Mouse (Mus musculus) gonadal fat pad, adult 2 months (tissue): ENCODE results near the gene Dram1. TPM values are rescaled to one million over a fixed set of nuclear protein-coding genes. Genes with fewer than 3 reads are reported as not detected.

Experiments used
- DNase-seq: peaks from one replicate; pipeline ENCODE4 v3.0.0-alpha.2; 2012; ENCODE audit warnings: low read depth
- polyA plus RNA-seq: library from polyadenylated mRNA; depleted of rRNA; stranded (reverse); fragments of >200 nt; gene quantifications from 2 replicates; pipeline ENCODE4 v1.2.3, GENCODE M21; 2012

Gene Dram1
- polyA plus RNA-seq, 1 experiment: 108 TPM

DNA sequence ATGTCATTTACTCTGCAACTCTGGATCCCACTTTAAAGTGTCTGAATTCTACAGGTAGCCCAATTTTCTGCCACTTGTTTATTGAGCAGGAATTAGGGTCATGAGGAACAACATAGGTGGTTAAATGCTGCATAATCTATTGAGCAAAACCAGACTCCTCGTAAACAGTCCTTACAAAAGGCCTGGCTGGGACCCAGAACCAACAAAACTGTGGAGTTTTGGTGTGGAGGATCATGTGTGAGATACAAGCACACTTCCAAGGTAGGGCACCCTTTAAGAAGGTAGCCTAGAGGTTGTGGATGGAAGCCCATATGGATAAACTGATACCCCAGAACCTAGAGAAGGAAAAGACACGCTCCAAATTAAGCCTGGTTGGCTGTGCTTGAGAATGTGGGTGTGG is 28.2 kb downstream of the Dram1 start:
- no peak for DNase-seq

DNA sequence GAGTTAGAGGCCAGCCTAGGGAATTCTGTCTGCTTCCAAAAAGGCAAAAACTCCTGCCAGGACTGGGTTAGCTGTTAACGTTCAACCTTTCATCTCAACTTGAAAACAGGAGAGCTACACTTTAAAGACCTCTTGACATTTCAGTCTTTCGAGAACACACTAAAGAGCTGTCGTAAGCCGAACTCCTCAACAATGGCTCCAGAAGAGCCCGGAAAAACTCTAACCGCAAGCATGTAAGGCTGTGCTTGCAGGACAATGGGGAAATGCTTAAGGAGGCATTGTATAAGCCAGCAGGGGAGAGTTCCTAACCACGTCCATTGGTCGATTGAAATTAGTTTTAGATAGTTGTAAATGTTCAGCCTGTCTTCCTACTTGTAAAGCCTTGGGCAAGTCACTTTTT is 29.1 kb downstream of the Dram1 start:
- DNase-seq: no peak

DNA sequence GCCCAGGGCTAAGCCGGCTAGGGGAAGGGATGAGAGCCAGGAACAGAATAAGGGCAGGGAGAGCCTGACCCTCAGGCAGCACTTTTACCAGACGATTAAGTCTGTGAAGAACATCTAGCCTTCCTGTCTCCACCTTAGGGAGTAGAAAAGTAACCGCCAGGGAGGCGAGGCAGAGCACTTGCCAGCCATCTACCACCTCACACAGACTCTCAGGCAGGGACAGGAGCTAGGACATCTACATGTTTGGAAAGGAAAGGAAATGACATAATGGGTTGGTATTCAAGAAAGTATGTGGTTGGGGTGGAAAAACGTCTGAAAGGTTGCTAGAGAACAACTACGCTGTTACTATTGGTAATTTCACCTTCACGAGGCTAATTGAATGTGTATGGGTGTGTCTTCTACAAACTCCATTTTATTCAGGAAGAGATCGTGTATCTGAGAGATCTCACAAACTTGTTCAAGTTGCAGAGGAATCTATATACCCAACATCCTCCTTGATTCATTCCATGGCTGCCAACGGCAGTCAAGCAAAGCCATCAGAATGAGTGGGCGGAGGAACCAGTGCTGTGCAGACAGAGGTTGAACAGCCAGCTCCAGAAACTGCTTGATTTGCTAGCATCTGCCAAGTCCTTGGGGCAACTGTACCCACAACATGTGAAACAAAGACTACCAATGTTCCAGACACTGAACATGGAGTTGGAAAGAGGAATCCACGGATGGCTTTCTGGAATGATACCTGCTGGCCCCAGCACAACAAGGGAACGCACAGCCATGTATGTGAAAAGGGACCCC is 32.2 kb downstream of the Dram1 start:
- DNase-seq: peak; percentile 87

DNA sequence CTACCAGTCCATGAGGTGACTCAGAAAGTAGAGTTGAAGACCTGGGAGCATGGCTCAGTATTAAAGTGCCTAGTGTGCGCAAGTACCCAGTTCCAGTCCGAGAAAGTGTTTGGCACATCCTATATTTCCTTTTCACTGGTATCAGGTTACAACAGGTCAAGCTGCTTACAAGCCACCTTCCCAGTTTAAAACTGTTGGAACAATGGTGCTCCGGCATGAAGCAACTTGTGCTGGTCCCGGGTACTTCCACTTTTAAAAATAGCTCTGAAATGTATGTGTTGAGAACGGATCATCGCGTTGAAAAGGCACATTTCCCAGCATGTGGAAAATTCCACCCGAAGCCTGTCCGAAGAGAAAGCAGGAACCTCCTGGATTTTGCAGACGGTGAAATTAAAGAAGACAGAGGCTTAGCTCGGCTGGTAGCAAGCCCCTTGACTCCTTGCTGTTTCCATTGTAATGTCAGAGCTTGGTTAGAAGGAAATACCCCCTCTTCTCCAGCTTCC is 32.9 kb downstream of the Dram1 start:
- no peak for DNase-seq

DNA sequence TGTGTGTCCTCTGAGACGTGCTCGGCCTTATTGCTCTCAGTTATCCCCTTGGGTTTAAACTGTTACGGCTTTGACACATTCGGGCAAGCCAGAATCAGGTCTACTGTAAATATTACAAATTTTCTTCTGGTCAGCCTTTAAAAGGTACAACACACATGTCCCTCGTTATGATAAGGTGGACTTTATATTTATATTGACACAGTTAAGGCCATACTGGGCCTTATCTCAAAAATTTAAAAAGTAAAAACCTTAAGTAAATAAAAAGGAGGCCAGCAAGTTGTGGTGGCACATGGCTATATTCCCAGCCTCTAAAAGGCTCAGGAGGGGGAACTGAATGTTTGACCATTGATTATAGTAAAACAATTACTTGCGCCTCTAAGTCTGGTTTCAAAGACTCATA is 37.5 kb downstream of the Dram1 start:
- DNase-seq: no peak

DNA sequence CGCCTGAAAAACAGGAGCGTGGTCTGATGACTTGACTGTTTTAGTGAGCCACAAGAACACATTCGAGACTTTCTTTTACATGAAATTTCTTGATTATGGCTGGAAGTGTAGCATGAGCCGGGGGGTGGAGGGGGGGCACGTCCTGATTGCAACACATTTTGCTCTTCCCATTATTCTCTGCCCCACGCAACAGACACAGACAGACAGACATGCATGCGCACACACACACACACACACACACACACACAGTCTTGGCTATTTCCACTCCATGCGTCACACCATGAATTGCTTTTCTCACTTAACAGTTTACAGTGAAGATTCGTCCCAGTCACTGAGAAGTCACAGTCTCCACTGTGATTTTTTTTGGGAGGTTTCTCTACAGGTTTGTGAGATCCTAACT is 38.2 kb downstream of the Dram1 start:
- DNase-seq: no peak

DNA sequence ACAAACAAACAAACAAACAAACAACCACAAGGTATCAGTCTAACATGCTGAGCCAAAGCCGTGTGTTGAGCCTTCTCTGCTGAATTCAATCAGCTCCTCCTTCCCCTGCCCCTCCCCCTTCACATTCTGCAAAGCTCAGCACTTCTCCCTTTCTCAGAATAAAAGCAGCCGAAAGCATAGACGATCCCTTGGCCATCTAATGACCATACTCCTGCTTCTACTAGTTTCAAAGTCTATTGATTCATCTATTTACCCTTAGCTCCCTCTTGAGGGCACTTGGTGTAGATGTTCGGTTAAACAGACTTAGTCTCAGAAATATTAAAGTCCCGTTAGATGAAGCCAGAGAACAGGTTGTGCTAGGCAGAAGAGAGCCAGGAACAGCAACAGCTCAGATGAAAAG is 48.2 kb downstream of the Dram1 start:
- DNase-seq: no peak

DNA sequence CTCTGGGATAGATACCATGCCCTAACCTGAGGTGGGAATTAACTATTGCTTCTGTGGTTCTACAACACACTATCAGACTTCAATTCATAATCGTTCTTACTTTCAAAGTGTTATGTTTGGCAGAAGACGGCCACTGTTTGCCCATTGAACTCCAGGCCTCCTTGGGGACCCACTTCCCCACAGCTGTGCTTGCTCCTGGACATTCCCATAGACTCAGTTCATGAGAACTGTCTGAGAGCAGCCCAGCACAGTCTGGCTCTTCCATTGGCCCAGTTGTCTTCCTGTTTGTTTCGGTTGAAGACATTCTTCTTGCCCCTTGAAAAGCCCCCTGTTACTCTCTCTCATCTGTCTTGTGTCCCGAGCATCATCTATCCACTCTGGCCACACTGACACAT is 50.8 kb downstream of the Dram1 start:
- no peak for DNase-seq

DNA sequence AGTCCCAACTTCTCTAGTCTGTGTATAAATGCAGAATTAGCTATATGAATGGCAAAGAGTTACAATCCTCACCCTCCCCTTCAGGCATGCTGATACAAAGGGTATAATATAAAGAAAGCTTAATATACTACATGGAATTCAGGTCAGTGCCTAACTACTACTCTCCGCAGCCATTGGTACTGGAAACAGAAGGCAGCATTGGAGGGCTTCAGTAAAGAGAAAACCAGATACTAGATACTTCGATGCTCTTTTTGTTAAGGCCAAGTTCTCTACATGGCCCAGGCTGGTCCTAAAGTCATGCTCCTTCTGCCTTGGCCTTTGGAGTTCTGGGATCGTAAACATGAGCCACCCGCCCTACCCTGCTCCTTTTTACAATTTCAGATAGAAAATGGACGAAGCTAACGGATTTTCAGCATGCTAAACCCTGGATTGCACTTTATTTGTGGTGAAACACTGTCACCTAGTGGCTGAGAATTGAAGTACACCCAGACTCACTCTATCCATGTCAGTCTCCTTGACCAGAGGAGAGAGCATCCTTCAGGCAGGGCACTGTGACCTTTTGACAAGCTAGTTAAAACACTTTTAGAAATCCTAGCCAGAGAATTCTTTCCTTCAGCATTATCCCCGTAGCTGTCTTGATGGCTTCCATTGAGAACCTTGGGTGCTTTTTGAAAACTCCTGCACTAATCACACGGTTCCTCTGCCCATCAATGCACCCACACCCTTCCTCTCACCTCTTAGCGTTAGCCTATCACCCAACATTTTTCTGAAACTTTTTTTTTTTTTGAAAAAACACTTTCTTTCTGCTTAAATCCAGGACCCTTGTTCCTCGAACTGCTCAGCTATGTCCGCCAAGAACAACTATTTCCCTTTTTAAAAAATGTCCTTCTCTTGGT is 51.5 kb downstream of the Dram1 start:
- no peak for DNase-seq

DNA sequence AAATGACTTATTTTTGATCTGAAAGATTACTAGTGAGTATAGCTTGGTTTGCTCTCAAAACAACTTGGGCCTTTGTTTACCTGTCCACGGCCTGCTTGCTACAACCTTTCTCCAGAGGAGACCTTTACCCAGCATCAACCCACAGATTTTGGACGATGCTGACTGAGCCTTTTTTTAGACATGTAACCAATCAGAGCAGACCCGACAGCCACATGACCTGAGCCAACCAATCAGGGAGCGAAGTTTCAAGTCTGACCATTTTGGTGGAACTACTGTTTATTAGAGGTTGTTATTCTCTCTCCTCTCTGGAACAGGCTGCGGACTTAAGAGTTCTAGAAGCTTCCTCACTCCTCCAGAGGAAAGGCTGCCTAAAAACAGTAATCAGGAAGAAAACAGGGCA is 57.1 kb downstream of the Dram1 start:
- DNase-seq: no peak

DNA sequence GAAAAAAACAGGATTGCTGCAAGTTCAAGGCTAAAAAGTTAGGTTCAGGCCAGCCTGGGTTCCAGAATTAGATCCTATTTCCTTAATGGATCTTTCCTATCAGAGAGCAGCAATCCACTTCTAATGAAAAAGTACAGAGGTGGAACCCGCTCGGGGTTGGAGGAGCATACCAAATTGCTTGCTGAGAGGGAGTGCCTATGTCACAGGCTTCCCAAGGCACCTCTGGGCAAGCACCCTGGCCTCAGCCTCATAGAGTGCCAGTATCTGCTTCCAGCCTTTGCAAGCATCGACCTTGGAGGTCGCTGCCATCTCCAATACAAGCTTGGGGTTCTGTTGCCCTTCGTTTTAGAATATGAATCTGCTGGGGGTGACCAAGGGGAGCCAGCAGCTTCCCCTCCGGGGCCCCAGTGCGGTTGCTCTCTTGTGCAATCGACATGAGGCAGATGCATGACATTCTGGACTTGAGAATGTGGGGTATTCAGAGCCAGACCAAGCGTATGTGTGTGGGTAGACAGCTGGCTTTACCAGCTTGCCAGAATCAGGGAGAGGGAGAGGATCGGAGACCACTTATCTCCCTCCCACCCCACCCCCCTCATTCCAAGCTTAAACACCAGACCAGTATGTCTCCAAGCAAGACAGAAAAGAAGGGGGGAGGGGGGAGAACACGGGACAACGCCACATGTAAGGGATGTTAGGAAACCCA is 58.0 kb downstream of the Dram1 start:
- no peak for DNase-seq

DNA sequence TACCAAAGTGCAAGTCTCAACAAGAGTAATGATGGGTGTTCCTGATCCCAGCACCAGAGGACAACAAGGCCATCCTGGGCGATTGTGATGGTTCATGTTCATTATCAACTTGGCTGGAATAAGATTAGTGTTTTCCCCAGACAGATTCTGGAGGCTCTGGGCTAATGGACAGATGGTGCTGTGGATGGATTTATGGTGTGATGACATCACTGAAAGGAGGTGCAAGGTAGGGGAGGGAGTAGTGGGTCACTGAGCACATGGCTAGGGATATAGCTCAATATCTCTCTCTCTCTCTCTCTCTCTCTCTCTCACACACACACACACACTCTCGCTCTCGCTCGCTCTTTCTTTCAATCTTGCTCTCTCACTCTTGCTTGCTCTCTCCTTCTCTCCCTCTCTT is 60.7 kb downstream of the Dram1 start:
- DNase-seq: no peak

DNA sequence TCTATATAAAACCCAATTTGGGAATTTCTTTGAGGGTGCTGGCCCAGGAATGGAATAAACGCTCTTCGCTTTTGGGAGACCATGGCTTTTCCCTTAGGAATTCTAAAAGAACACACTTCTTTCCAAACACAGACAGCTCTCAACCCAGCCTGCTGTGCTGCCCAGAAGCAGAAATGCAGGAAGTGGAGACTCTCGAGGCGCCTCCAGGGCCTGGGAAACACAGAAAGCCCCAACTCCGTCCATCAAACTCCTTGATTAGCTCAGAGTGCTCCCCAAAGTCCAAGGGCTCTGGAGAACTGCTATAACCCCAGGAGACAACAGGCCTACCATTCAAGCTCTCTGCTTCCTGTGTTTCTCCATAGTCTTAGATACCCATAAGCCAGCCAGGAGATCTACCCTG is 61.7 kb downstream of the Dram1 start:
- DNase-seq: no peak

DNA sequence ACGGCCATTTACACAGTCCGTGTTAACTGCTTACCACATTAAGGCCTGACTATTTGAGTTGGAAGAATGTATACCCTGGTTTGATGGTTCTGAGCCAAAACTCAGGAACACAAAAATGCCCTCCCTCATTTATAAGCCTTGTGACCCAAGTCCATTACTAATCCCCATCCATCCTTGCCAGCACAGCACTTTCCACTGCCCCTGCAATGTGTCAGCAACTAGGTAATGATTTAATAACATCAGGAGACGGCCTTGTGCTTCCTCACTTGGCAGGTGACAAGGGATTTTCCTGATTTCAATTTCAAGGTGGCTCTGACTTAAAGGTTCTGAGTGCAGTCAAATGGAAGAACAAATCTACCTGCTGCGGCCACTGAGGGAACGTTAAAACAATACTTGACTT is 64.0 kb downstream of the Dram1 start:
- DNase-seq: no peak

DNA sequence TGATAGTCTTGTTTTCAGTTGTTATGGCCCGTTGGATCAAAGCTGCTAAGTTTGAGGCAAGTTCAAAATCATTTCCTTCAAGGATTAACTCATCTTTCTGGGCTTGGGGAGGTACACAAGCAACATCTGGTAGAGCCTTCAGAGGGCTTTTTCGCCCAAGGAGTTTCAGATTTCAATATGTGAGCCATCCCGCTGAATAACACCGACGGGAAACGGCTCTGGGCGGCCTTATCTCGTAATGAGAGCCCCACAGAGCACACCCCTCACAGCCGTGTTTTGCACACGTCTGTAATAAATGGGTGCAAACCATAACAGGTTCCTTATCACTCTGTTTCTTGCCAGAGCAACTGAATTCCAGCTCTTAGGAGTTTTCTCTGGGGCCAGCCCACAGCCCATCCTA is 69.0 kb downstream of the Dram1 start:
- no peak for DNase-seq

DNA sequence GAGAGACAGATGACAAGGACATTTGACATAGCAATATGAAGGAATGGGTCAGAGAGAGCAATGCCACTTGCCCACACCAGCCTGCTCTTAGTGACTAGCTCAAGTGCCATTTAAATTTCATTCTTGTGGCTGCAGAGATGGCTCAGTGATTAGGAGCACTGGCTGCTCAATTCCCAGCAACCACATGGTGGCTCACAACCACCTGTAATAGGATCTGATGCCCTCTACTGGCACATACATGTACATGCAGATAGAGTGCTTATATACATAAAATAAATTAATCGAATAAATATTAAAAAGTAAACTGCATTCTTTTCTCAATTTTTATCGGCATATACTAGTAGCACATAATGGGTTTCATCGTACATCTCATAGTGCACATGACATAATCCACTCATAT is 72.6 kb downstream of the Dram1 start:
- DNase-seq: no peak

DNA sequence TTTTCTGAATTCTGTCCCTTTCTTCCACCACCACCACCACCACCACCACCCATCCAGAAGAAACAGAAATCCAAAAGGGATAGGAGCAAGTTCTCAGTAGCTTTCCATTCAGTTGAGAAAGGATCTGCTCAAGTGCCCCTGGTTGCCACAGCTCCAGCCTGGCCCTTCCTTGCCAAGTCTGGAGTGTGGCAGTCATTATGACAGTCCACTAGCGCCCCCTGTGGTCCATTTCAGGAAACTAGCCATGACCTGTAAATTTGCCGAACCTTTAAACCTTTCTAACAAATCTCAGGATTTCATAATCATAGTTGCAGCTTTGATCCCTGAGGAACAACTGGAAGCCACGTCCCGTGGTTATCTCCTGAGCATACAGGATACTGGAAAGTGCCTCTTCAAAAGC is 74.6 kb downstream of the Dram1 start:
- peak; percentile 17 for DNase-seq

DNA sequence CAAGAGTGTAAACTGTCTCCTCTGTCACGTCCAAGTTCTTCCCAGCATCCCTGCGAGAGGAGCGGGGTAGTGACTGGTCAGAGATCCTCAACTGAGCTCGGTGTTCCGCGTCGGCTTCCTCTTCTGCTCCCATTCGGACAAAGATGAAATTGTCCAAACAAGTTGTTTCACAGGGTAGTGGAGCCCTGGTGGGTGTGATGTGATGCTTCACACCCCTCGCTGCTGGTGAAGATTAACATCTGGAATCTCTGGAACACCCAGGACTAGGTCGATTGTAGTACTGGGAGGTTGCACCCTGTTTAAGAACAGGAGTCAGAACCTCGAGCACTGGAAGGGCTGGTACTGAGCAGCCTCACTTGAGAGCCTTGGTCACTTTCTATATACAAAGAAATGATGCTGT is 75.8 kb downstream of the Dram1 start:
- DNase-seq: no peak

DNA sequence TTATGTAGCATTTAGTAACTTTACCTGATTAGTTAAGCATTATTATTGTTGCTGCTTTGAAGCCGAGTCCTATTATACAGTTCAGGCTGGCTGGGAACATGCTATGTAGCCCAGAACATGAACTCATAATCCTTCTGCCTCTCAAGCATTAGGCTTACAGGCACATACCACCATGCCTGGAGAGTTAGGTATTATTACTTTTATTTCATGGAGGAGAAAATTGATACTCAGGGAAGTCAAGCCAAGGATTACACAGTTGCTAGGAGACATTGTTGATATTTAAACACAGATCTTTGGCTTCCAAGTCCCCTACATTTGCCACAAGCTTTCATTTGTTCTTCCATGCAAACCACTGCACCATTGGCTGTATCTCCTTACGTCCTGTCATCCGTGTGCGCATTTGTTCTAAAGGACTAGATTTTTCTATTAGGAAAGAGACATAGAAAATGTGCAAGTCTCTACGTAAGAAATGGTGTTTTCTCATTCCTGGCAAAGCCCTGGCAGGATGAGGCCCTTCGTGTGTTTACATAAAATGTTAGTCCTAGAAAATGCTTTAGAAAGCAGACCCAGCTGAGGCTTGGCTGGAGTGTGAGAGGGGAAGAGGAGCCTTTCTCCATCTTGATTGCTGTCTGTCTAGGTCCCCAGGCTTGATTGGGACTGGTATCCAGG is 76.9 kb downstream of the Dram1 start:
- DNase-seq: no peak

DNA sequence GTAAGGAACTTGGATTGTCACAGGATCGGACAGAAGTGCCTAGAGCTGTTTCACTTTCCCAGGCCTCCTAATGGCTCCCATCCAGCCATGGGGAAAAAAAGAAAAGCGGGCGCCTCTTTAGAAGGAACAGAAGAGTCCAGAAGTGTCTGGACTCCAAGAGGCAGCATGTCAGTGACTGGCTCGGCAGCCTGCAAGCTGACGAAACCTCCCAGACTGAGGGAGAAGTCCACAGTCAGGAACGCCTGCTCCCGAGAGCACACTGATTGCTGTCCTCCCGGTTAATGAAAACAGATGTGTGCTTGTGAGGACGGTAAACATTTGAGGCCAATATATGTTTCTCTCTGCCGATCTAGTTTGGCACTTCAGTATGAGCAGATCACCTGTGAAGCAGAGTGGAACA is 81.9 kb downstream of the Dram1 start:
- no peak for DNase-seq

DNA sequence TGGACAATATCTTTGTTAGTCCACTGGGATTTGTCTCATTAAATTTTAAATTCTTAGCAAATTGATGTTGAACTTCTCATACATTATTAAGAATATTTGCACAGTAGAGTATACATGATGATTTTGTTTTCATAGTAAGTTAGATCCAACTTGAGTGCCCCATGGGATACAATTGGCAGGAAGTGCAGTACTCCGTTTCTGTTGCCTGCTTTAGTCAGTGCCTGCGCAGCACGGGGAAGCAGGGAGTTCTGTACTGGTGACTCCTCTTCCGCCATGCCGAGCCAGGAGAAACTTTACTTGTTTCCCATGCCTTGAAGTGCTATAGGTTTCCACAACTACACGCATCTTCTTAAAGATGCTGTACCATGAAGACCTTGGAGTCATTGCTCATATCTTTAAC is 83.8 kb downstream of the Dram1 start:
- no peak for DNase-seq

DNA sequence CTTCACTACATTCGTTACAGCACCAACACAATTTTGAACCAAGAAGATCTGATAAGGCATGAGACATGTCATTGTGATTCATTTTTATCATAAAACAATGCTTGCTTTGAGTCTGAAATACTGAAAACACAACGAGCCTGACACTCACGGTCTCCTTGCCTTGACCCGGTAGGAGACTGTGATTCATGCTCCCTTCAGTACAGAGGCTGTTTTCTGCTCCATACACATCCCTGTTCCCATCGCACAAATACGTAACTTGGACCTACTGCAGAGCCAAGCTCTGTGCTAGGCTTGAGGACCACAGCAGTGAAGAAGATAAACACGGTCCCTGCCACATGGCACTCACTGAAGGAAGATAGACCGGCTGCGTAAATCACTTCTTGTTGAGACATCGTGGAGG is 90.8 kb downstream of the Dram1 start:
- DNase-seq: no peak
